Mouse (Mus musculus): ENCODE measurements around the gene Irak2.

GRCm38 (mm10) chr6:113655475-113655874 is 17.2 kb downstream of the Irak2 start:
- TF ChIP-seq GATA1 (IDR thresholded peaks at IDR 0.05; ENCODE audit: low read length) (no peak), TAL1 (IDR thresholded peaks at IDR 0.05; ENCODE audit: low read length) (no peak)

Measured in erythroblast, embryonic 14.5 days (primary cell).